Mouse (Mus musculus) limb, embryonic 11.5 days (tissue): Measurements from ENCODE around the gene Tap1. TPM values are rescaled to one million over a fixed set of nuclear protein-coding genes. Genes with fewer than 3 reads are reported as not detected.

Experiments
- polyA plus RNA-seq: library from polyadenylated mRNA; unstranded; fragments of >200 nt; fragmentation: Nextera tagmentation; extraction: Ambion mirVana; gene quantifications from 2 replicates; pipeline ENCODE4 v1.2.1, GENCODE M21; 2014

The Tap1 gene
- polyA plus RNA-seq, 1 experiment from 2014 or later: 2.4 TPM

Other genes with a start within 250 kb of the Tap1 start
- gene Pfdn6, start 247.2 kb upstream of the Tap1 start, polyA plus RNA-seq: 208 and 212 TPM in 2 replicates
- 37.4 and 45.6 TPM in 2 replicates for gene Wdr46, start 246.9 kb upstream of the Tap1 start, polyA plus RNA-seq
- 2.6 and 3.0 TPM in 2 replicates for gene B3galt4, start 236.1 kb upstream of the Tap1 start, polyA plus RNA-seq
- 35.6 and 37.1 TPM in 2 replicates for gene Vps52, start 231.7 kb upstream of the Tap1 start, polyA plus RNA-seq
- gene Rps18, start 231.6 kb upstream of the Tap1 start, polyA plus RNA-seq: 1,618 and 1,641 TPM in 2 replicates
- gene H2-K1, start 187.2 kb upstream of the Tap1 start, polyA plus RNA-seq: 4.2 and 5.3 TPM in 2 replicates
- gene Ring1, start 162.9 kb upstream of the Tap1 start, polyA plus RNA-seq: 3.8 and 5.6 TPM in 2 replicates
- 34.9 and 37.7 TPM in 2 replicates for gene H2-Ke6, start 159.5 kb upstream of the Tap1 start, polyA plus RNA-seq
- gene Slc39a7, start 155.9 kb upstream of the Tap1 start, polyA plus RNA-seq: 85.6 and 94.1 TPM in 2 replicates
- 20.5 and 24.0 TPM in 2 replicates for gene Rxrb, start 155.7 kb upstream of the Tap1 start, polyA plus RNA-seq
- gene Col11a2, start 148.1 kb upstream of the Tap1 start, polyA plus RNA-seq: 2.6 and 5.0 TPM in 2 replicates
- 0.55 and 1.2 TPM in 2 replicates for gene H2-Oa, start 95.2 kb upstream of the Tap1 start, polyA plus RNA-seq
- 7.5 and 9.1 TPM in 2 replicates for gene H2-DMa, start 68.0 kb upstream of the Tap1 start, polyA plus RNA-seq
- gene Brd2, start 64.9 kb upstream of the Tap1 start, polyA plus RNA-seq: 141 and 152 TPM in 2 replicates
- gene H2-DMb2, start 44.2 kb upstream of the Tap1 start, polyA plus RNA-seq: 0.23 TPM in 1 of 2 replicates, not detected in the other
- gene H2-DMb1, start 34.5 kb upstream of the Tap1 start, polyA plus RNA-seq: 0.45 and 0.61 TPM in 2 replicates
- 0.45 and 2.2 TPM in 2 replicates for gene Psmb9, start 211 bp downstream of the Tap1 start, polyA plus RNA-seq
- gene Psmb8, start 10.2 kb downstream of the Tap1 start, polyA plus RNA-seq: 1.7 and 1.9 TPM in 2 replicates
- 0.55 and 1.1 TPM in 2 replicates for gene Tap2, start 16.0 kb downstream of the Tap1 start, polyA plus RNA-seq
- gene H2-Ob, start 51.4 kb downstream of the Tap1 start, polyA plus RNA-seq: not detected in 2 replicates
- 3.7 and 4.5 TPM in 2 replicates for gene H2-Ab1, start 70.1 kb downstream of the Tap1 start, polyA plus RNA-seq
- not detected in 2 replicates for gene H2-Aa, start 100.3 kb downstream of the Tap1 start, polyA plus RNA-seq
- gene H2-Eb1, start 118.3 kb downstream of the Tap1 start, polyA plus RNA-seq: 1.1 and 2.1 TPM in 2 replicates
- gene H2-Eb2, start 138.1 kb downstream of the Tap1 start, polyA plus RNA-seq: 0.07 and 0.10 TPM in 2 replicates
- not detected in 2 replicates for gene Btnl2, start 167.3 kb downstream of the Tap1 start, polyA plus RNA-seq
- gene Btnl1, start 189.6 kb downstream of the Tap1 start, polyA plus RNA-seq: not detected in 2 replicates
- 0.70 and 0.73 TPM in 2 replicates for gene BC051142, start 211.3 kb downstream of the Tap1 start, polyA plus RNA-seq